Mouse (Mus musculus) CD4-positive naive resting alpha-beta T cell, adult 57 days (primary cell): ENCODE measurements around the gene Stx12. TPM values are rescaled to one million over a fixed set of nuclear protein-coding genes. Genes with fewer than 3 reads are reported as not detected.

ENCODE experiments used
- total RNA-seq: library from RNA; stranded (reverse); gene quantifications from one replicate; pipeline ENCODE4 v1.2.4, GENCODE M21; 2023

The Stx12 gene
- 15.0 TPM for total RNA-seq

DNA sequence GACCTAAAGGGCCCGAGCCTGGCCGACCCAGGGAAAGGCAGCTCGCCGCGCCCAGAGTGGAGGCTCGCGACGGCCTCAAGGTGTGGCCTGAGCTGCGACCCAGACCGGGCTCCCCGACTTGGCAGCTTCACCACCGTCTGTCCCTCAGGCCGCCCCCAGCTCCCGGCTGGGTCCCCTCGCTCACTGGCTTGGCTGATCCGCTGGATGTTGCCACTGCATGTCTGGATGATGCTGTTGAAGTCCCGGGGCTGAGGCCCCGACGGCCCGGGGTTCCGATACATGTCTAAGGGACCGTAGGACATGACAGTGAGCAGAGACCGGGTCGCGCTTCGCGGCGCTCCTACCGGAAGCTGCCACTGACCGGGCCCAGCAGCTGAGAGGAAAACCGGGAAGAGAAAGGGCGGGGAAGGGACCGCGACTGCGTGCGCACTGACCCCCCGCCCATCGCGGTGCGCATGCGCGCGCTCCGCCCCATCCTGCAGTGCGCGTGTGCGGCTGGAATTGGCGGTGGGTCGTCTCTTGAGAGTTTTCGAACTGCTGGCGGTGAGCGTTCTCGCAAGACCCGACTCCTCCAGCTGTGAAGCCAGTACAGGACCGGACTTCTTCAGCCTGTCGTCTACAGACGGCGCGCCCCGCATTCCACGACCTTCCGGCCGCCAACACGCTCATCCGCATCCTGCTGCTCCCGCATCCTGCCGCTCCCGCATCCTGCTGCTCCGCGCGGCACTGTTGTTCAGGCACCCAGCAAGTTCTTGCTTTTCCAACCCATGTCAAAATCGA lies at the start of gene Stx12:
Gene Stx12, minus strand, starts transcription at position 446 of the 780 bp plus-strand sequence.

GRCm38 (mm10) chr4:132922558-132923008 lies 38.3 kb upstream of the Stx12 start, which contains the start of gene Fam76a:
Gene Fam76a, minus strand, starts transcription at chr4:132922558.

GRCm38 (mm10) chr4:132842970-132843704 lies 41.2 kb downstream of the Stx12 start, which contains the start of gene Ppp1r8:
Gene Ppp1r8, minus strand, starts transcription at chr4:132843169.

Other genes starting within 250 kb of the Stx12 start
- 51.1 TPM for gene Eya3, start 245.5 kb downstream of the Stx12 start, total RNA-seq
- 2.2 TPM for gene Xkr8, start 152.0 kb downstream of the Stx12 start, total RNA-seq
- 0.30 TPM for gene Smpdl3b, start 127.3 kb downstream of the Stx12 start, total RNA-seq
- 47.9 TPM for gene Rpa2, start 116.2 kb downstream of the Stx12 start, total RNA-seq
- 7.3 TPM for gene Themis2, start 88.1 kb downstream of the Stx12 start, total RNA-seq
- 43.5 TPM for gene Ppp1r8, start 41.3 kb downstream of the Stx12 start, total RNA-seq
- gene Fam76a, start 38.0 kb upstream of the Stx12 start, total RNA-seq: 36.9 TPM
- gene Fgr, start 89.6 kb upstream of the Stx12 start, total RNA-seq: 4.3 TPM
- gene Ahdc1, start 126.8 kb upstream of the Stx12 start, total RNA-seq: 63.1 TPM
- gene Wasf2, start 246.0 kb upstream of the Stx12 start, total RNA-seq: 290 TPM